Mouse (Mus musculus): ENCODE measurements around the gene Cdc14a.

The Cdc14a gene

GRCm38 (mm10) chr3:116263061-116263460, 160.8 kb downstream of the Cdc14a start:
- DNase-seq: no peak

- DNase-seq: peak in 1 of 2 experiments; percentile 3
Measured at GRCm38 (mm10) chr3:116256104-116256503, 167.7 kb downstream of the Cdc14a start.

- peak; percentile 59 to 65 for DNase-seq
Measured at GRCm38 (mm10) chr3:116253077-116253531, 170.7 kb downstream of the Cdc14a start, which contains the start of gene Gpr88. Gene Gpr88 (minus strand): TSS chr3:116253503.

- DNase-seq: peak; percentile 52 to 61
Measured at GRCm38 (mm10) chr3:116252255-116253040, 171.4 kb downstream of the Cdc14a start.

GRCm38 (mm10) chr3:116251481-116252254, 172.2 kb downstream of the Cdc14a start:
- peak; percentile 55 to 71 for DNase-seq

- peak; percentile 6 to 19 for DNase-seq
Measured at GRCm38 (mm10) chr3:116249026-116249425, 174.8 kb downstream of the Cdc14a start.

GRCm38 (mm10) chr3:116244476-116244875, 179.4 kb downstream of the Cdc14a start:
- DNase-seq: no peak

GRCm38 (mm10) chr3:116242685-116243084, 181.1 kb downstream of the Cdc14a start:
- DNase-seq: no peak

GRCm38 (mm10) chr3:116237527-116237926, 186.3 kb downstream of the Cdc14a start:
- peak in 1 of 2 experiments; percentile 15 for DNase-seq

- DNase-seq: no peak
Measured at GRCm38 (mm10) chr3:116236856-116237255, 187.0 kb downstream of the Cdc14a start.

GRCm38 (mm10) chr3:116233515-116233914, 190.3 kb downstream of the Cdc14a start:
- DNase-seq: no peak

GRCm38 (mm10) chr3:116232763-116233162, 191.1 kb downstream of the Cdc14a start:
- DNase-seq: no peak

GRCm38 (mm10) chr3:116229336-116229735, 194.5 kb downstream of the Cdc14a start:
- no peak for DNase-seq

GRCm38 (mm10) chr3:116228360-116229245, 195.2 kb downstream of the Cdc14a start:
- no peak for DNase-seq

- no peak for DNase-seq
Measured at GRCm38 (mm10) chr3:116227383-116227782, 196.4 kb downstream of the Cdc14a start.

- no peak for DNase-seq
Measured at GRCm38 (mm10) chr3:116226915-116227314, 196.9 kb downstream of the Cdc14a start.

Data from kidney, postnatal 4 days (tissue).